Mouse (Mus musculus): ENCODE data around the gene Lsmem1. TPM values are rescaled to one million over a fixed set of nuclear protein-coding genes. Genes with fewer than 3 reads are reported as not detected.

The Lsmem1 gene
- polyA plus RNA-seq, 1 experiment from 2014 or later: 0.65 TPM

DNA sequence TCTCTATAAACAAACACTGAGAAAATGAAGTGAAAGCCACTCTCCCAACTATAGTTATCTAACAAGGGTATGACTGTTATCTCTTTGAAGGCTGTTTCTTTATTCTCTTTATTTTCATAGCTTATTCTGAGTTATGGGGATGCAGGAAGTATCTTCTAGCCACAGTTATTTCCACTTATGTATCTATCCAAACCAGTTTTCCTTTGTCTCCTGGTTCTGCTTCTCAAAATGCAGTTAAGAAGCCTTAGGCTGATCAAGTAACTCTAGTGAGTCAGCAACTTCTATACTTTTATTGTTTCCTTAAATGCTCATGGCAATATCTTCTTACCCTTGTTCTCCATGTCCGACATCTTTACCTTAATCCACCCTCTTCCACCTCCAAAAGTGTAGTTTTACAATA is 32.9 kb upstream of the Lsmem1 start:
- Histone ChIP-seq H3K4me2 (ENCODE audit: low read depth, low read length) (no peak overlapping the region), H3K4me1 (replicated peaks; ENCODE audit: control insufficient read depth, insufficient read depth, low read length) (no peaks in the 10 kb centered on the region), H3K9ac (ENCODE audit: low read length) (no peak overlapping the region), H3K36me3 (ENCODE audit: control insufficient read depth, insufficient read depth, low read length) (no peaks in the 10 kb centered on the region), H3K27ac (ENCODE audit: low read length) (no peak overlapping the region), H3K9me3 (ENCODE audit: control insufficient read depth, low read length) (no peaks in the 10 kb centered on the region), H3K4me3 (ENCODE audit: low read length) (no peak overlapping the region), H3K27me3 (ENCODE audit: control insufficient read depth, insufficient read depth, low read depth, low read length) (no peaks in the 10 kb centered on the region)
- no peak for ATAC-seq (ENCODE audit: low read depth)
- WGBS: 95% methylated on average over 1 of the region's 1 CpGs

- no peaks in the 10 kb centered on the region for H3K27me3 ChIP-seq (ENCODE audit: control insufficient read depth, insufficient read depth, low read depth, low read length)
- H3K36me3 ChIP-seq (ENCODE audit: control insufficient read depth, insufficient read depth, low read length): no peaks in the 10 kb centered on the region
- ATAC-seq (ENCODE audit: low read depth): no peak
- H3K9ac ChIP-seq (ENCODE audit: low read length): no peak overlapping the region
- no peak overlapping the region for H3K4me3 ChIP-seq (ENCODE audit: low read length)
- 87% methylated on average over 2 of the region's 2 CpGs for WGBS
- H3K27ac ChIP-seq (ENCODE audit: low read length): no peak overlapping the region
- no peaks in the 10 kb centered on the region for H3K9me3 ChIP-seq (ENCODE audit: control insufficient read depth, low read length)
- H3K4me1 ChIP-seq (replicated peaks; ENCODE audit: control insufficient read depth, insufficient read depth, low read length): no peaks in the 10 kb centered on the region
- no peak overlapping the region for H3K4me2 ChIP-seq (ENCODE audit: low read depth, low read length)
Observed at GRCm38 (mm10) chr12:40231632-40232031, 32.3 kb upstream of the Lsmem1 start.

- H3K27ac ChIP-seq (ENCODE audit: low read length): no peak overlapping the region
- WGBS: 91% methylated on average over 9 of the region's 9 CpGs
- ATAC-seq (ENCODE audit: low read depth): no peak
- H3K36me3 ChIP-seq (ENCODE audit: control insufficient read depth, insufficient read depth, low read length): no peaks in the 10 kb centered on the region
- H3K27me3 ChIP-seq (ENCODE audit: control insufficient read depth, insufficient read depth, low read depth, low read length): no peaks in the 10 kb centered on the region
- no peak overlapping the region for H3K4me2 ChIP-seq (ENCODE audit: low read depth, low read length)
- H3K9ac ChIP-seq (ENCODE audit: low read length): no peak overlapping the region
- H3K4me1 ChIP-seq (replicated peaks; ENCODE audit: control insufficient read depth, insufficient read depth, low read length): peaks cover 8% of the 10 kb centered on the region
- no peaks in the 10 kb centered on the region for H3K9me3 ChIP-seq (ENCODE audit: control insufficient read depth, low read length)
- no peak overlapping the region for H3K4me3 ChIP-seq (ENCODE audit: low read length)
Observed at GRCm38 (mm10) chr12:40224171-40224880, 25.0 kb upstream of the Lsmem1 start.

DNA sequence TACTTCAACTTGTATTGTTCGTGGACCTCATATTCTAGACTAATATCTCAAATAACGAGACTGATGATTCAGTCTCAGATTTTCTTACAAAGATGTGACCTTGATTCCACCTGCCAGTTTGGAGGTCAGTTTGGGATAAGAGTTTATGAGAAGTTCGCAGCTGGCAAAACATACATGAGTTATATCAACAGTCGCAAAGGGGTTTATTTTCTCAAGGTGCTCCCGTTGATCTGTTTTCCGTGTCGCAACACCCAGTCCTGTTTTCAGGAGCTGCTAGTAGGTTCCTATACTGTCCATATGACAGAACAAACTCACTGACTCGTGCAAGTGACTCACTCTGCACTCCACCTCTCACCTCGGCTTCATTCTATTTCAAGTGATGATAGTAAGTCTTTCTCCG is 24.4 kb upstream of the Lsmem1 start:
- 31% methylated on average over 10 of the region's 10 CpGs for WGBS
- ATAC-seq (ENCODE audit: low read depth): no peak

GRCm38 (mm10) chr12:40223082-40223619 is 23.9 kb upstream of the Lsmem1 start:
- Histone ChIP-seq H3K4me1 (replicated peaks; ENCODE audit: control insufficient read depth, insufficient read depth, low read length) (peaks cover 10% of the 10 kb centered on the region), H3K27ac (ENCODE audit: low read length) (peak overlapping the region; percentile 98), H3K9ac (ENCODE audit: low read length) (peak overlapping the region; percentile 98), H3K36me3 (ENCODE audit: control insufficient read depth, insufficient read depth, low read length) (no peaks in the 10 kb centered on the region), H3K4me3 (ENCODE audit: low read length) (peak overlapping the region; percentile 99), H3K27me3 (ENCODE audit: control insufficient read depth, insufficient read depth, low read depth, low read length) (no peaks in the 10 kb centered on the region), H3K9me3 (ENCODE audit: control insufficient read depth, low read length) (no peaks in the 10 kb centered on the region), H3K4me2 (ENCODE audit: low read depth, low read length) (peak overlapping the region; percentile 82)
- ATAC-seq (ENCODE audit: low read depth): peak; percentile 97
- under 1% methylated on average over 47 of the region's 47 CpGs for WGBS

More for the DNA sequence above, 24.4 kb upstream of the Lsmem1 start:
- peak overlapping the region; percentile 28 for H3K27ac ChIP-seq (ENCODE audit: low read length)
- H3K36me3 ChIP-seq (ENCODE audit: control insufficient read depth, insufficient read depth, low read length): no peaks in the 10 kb centered on the region
- no peaks in the 10 kb centered on the region for H3K27me3 ChIP-seq (ENCODE audit: control insufficient read depth, insufficient read depth, low read depth, low read length)
- H3K9ac ChIP-seq (ENCODE audit: low read length): peak overlapping the region; percentile 71
- peak overlapping the region; percentile 99 for H3K4me3 ChIP-seq (ENCODE audit: low read length)
- H3K9me3 ChIP-seq (ENCODE audit: control insufficient read depth, low read length): no peaks in the 10 kb centered on the region
- peaks cover 8% of the 10 kb centered on the region for H3K4me1 ChIP-seq (replicated peaks; ENCODE audit: control insufficient read depth, insufficient read depth, low read length)
- H3K4me2 ChIP-seq (ENCODE audit: low read depth, low read length): peak overlapping the region; percentile 82

DNA sequence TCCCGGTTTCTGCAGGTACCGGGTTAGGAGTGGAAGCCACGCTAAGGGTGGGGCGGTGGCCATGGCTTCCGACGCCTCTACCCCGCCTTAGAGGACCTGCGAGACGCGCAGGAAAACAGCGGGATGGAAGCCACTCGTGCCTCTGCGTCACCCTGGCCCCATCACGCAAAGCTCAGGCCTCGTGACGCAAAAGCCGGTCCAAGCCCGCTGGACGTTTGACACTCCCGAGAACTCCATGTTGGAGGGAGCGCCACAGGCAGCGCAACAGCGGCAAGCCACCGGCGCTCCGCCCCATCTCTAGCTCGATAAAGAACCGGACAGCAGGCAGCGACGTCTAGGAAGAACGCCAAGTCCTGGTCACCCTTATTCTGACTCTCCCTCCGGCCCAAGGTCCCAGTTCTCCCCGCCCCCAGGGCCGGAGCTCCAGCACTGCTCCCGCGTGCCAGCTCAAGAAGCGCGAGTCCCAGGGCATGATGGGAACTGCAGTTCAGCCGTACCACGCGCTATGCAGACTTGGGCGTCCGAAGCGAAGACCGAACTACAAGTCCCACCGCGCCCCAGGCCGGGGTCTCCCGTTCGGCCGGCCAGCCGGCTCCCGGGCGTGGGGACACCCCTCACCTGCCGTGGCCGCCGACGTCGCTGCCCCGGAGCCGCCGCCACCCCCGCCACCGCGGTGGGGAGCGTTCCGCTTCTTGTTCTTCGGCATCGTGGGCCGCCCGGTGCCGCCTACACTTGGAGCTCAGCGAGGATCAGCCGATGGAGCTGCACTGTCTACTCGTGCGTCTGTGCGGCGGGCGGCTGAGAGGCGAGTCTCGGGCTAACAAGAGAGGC is 23.2 kb upstream of the Lsmem1 start:
- Histone ChIP-seq H3K9ac (ENCODE audit: low read length) (peak overlapping the region; percentile 98), H3K27me3 (ENCODE audit: control insufficient read depth, insufficient read depth, low read depth, low read length) (no peaks in the 10 kb centered on the region), H3K4me2 (ENCODE audit: low read depth, low read length) (peak overlapping the region; percentile 72), H3K27ac (ENCODE audit: low read length) (peak overlapping the region; percentile 98), H3K9me3 (ENCODE audit: control insufficient read depth, low read length) (no peaks in the 10 kb centered on the region), H3K36me3 (ENCODE audit: control insufficient read depth, insufficient read depth, low read length) (no peaks in the 10 kb centered on the region), H3K4me3 (ENCODE audit: low read length) (peak overlapping the region; percentile 99), H3K4me1 (replicated peaks; ENCODE audit: control insufficient read depth, insufficient read depth, low read length) (peaks cover 10% of the 10 kb centered on the region)
- WGBS: under 1% methylated on average over 79 of the region's 81 CpGs
- peak; percentile 96 for ATAC-seq (ENCODE audit: low read depth)

- no peak for ATAC-seq (ENCODE audit: low read depth)
- no peak overlapping the region; the same call in 1 of the 2 replicates for H3K27ac ChIP-seq (ENCODE audit: low read length)
- H3K36me3 ChIP-seq (ENCODE audit: control insufficient read depth, insufficient read depth, low read length): peaks cover 4% of the 10 kb centered on the region; the same call in 1 of the 2 replicates
- 7% methylated on average over 5 of the region's 5 CpGs for WGBS
- peaks cover 10% of the 10 kb centered on the region for H3K4me1 ChIP-seq (replicated peaks; ENCODE audit: control insufficient read depth, insufficient read depth, low read length)
- H3K27me3 ChIP-seq (ENCODE audit: control insufficient read depth, insufficient read depth, low read depth, low read length): no peaks in the 10 kb centered on the region
- H3K4me2 ChIP-seq (ENCODE audit: low read depth, low read length): peak overlapping the region; percentile 72
- H3K9me3 ChIP-seq (ENCODE audit: control insufficient read depth, low read length): no peaks in the 10 kb centered on the region
- H3K9ac ChIP-seq (ENCODE audit: low read length): peak overlapping the region; percentile 98
- peak overlapping the region; percentile 99 for H3K4me3 ChIP-seq (ENCODE audit: low read length)
Observed at GRCm38 (mm10) chr12:40221611-40222010, 22.3 kb upstream of the Lsmem1 start.

- Histone ChIP-seq H3K4me1 (replicated peaks; ENCODE audit: control insufficient read depth, insufficient read depth, low read length) (peaks cover 10% of the 10 kb centered on the region), H3K27me3 (ENCODE audit: control insufficient read depth, insufficient read depth, low read depth, low read length) (no peaks in the 10 kb centered on the region), H3K9me3 (ENCODE audit: control insufficient read depth, low read length) (no peaks in the 10 kb centered on the region), H3K9ac (ENCODE audit: low read length) (0 out of 2 replicates have a peak overlapping the region, but pooled peaks have one; percentile 20), H3K36me3 (ENCODE audit: control insufficient read depth, insufficient read depth, low read length) (peaks cover 7% of the 10 kb centered on the region), H3K27ac (ENCODE audit: low read length) (no peak overlapping the region), H3K4me3 (ENCODE audit: low read length) (peak overlapping the region; percentile 99), H3K4me2 (ENCODE audit: low read depth, low read length) (peak overlapping the region; percentile 72)
- 4% methylated on average over 3 of the region's 3 CpGs for WGBS
- no peak for ATAC-seq (ENCODE audit: low read depth)
Observed at GRCm38 (mm10) chr12:40220896-40221295, 21.6 kb upstream of the Lsmem1 start.

DNA sequence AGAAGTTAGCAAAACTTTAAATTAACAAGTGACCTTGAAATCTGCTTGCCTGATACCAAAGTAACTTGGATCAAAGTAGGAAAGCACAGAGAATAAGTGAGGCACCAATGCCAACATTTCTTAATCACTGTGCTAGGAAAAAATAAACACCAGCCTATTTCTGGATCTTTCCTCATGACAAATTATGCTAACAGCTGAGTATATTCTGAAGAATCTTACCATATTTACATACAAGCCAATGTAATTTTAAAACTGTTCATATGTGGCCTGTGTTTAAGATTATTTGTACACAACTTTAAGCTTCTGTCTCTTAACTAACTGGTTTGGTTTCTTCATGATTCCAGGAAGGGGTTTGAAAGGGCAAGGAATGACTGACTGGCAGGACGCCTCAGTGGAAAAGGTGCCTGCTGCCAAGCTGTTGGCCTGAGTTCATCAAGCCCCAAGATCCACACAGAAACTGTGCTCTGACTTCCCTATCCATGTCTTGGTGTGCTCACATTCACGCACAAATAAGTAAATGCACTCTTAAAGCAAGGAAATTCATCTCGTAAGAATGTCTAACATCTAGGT is 20.8 kb upstream of the Lsmem1 start:
- ATAC-seq (ENCODE audit: low read depth): no peak
- Histone ChIP-seq H3K27ac (ENCODE audit: low read length) (peak overlapping the region; percentile 66), H3K4me3 (ENCODE audit: low read length) (peak overlapping the region; percentile 27), H3K4me2 (ENCODE audit: low read depth, low read length) (peak overlapping the region; percentile 72), H3K27me3 (ENCODE audit: control insufficient read depth, insufficient read depth, low read depth, low read length) (no peaks in the 10 kb centered on the region), H3K9me3 (ENCODE audit: control insufficient read depth, low read length) (no peaks in the 10 kb centered on the region), H3K36me3 (ENCODE audit: control insufficient read depth, insufficient read depth, low read length) (peaks cover 13% of the 10 kb centered on the region), H3K9ac (ENCODE audit: low read length) (peak overlapping the region; percentile 52; the same call in 1 of the 2 replicates), H3K4me1 (replicated peaks; ENCODE audit: control insufficient read depth, insufficient read depth, low read length) (peaks cover 10% of the 10 kb centered on the region)
- 22% methylated on average over 3 of the region's 3 CpGs for WGBS

Measured in lung, embryonic 16.5 days (tissue).